Mouse (Mus musculus) heart, adult 2 months (tissue): ENCODE data around the gene Hint2.

Source experiments
- CTCF ChIP-seq: fragments of 200-600 bp; IDR thresholded peaks from 2 replicates; pipeline ENCODE4 v1.8.1; 2022; ENCODE audit warnings: antibody characterized with exemption, mild to moderate bottlenecking, moderate library complexity
- EP300 ChIP-seq: fragments of 200-500 bp; IDR thresholded peaks from 2 replicates; pipeline ENCODE4 v1.6.1; 2011; ENCODE audit warnings: low read depth, low read length, control low read depth; ENCODE audit not compliant: insufficient read depth
- POLR2A ChIP-seq: fragments of 200-500 bp; IDR thresholded peaks from 2 replicates; pipeline ENCODE4 v1.6.1; 2011; ENCODE audit warnings: mild to moderate bottlenecking, low read depth, low read length, control low read depth; ENCODE audit not compliant: insufficient read depth

DNA sequence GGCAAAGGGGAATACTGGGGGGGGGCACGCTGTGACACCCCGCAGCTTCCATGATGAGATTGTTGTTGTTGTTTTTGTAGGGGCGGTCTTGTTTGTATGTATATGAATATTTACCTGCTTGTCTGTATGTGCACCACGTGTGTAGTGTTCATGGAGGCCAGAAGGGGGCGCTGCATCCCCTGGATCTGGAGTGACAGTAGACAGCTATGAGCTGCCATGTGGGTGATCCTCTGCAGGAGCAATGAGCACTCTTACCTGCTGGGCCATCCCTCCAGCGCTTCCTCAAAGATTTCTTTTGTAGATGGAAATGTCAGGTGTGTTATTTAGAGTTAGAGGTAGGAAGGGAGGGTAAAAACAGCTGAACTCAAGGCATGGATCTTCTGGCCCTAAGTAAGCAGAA, 47.2 kb upstream of the Hint2 start:
- no peak for TF ChIP-seq POLR2A
- TF ChIP-seq CTCF: peak; percentile 26
- TF ChIP-seq EP300: no peak
